In the genomic region with DNA sequence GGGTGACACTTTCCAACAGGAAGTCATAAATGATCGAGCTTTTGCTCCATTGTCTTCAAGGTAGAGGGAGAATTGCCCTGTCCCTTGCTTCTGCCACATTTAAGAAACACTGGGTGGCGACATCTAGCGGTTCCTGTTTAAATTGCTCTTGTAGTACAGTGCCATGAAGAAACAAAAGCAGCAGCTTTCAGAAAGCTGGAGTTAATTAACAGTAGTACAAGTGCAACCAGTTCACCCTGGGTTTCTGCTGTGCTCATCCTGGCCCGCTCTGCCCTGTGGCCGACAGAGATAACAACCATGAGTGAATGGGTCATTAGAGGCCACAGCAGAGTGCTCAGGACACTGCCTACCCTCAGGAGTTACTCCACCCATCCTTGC, we compare ENCODE assay signal across 8 mouse cellular contexts.
DNase-seq lines count a peak whose midpoint lies in the region; ATAC-seq and TF ChIP-seq lines count a peak whose summit lies in the region.

No protein-coding gene starts in this region.

- H3K27me3 ChIP-seq in heart, embryonic 10.5 days (ENCODE audit: insufficient read depth, poor library complexity, severe bottlenecking): no peaks in the 10 kb centered on the region
- no peaks in the 10 kb centered on the region for H3K27me3 ChIP-seq in limb, embryonic 12.5 days
- no peaks in the 10 kb centered on the region for H3K27me3 ChIP-seq in midbrain, embryonic 16.5 days (ENCODE audit: control insufficient read depth, insufficient read depth, low read depth, low read length)

- no peaks in the 10 kb centered on the region for H3K9me3 ChIP-seq in heart, embryonic 10.5 days
- no peaks in the 10 kb centered on the region for H3K9me3 ChIP-seq in limb, embryonic 12.5 days
- no peaks in the 10 kb centered on the region for H3K9me3 ChIP-seq in midbrain, embryonic 16.5 days (replicated peaks; ENCODE audit: control insufficient read depth, low read length, poor library complexity, severe bottlenecking)

- no peaks in the 10 kb centered on the region for H3K36me3 ChIP-seq in heart, embryonic 10.5 days
- no peaks in the 10 kb centered on the region for H3K36me3 ChIP-seq in limb, embryonic 12.5 days
- H3K36me3 ChIP-seq in midbrain, embryonic 16.5 days (ENCODE audit: control insufficient read depth, insufficient read depth, low read length): no peaks in the 10 kb centered on the region

- TF ChIP-seq POLR2A in brain, embryonic 14.5 days (IDR thresholded peaks at IDR 0.05; ENCODE audit: borderline replicate concordance, extremely low read depth, insufficient read depth, insufficient read length, poor library complexity, severe bottlenecking): no peak

- H3K9ac ChIP-seq in limb, embryonic 12.5 days (replicated peaks): no peak overlapping the region
- peak overlapping the region; percentile 28; the same call in 1 of the 2 replicates for H3K9ac ChIP-seq in midbrain, embryonic 16.5 days (ENCODE audit: low read depth, low read length)

- H3K4me2 ChIP-seq in limb, embryonic 12.5 days: peak overlapping the region; percentile 31
- peak overlapping the region; percentile 34; the same call in 1 of the 2 replicates for H3K4me2 ChIP-seq in midbrain, embryonic 16.5 days (ENCODE audit: low read length)

- ATAC-seq in erythroblast, adult 5-6 weeks (replicated peaks; ENCODE audit: low FRiP score, poor library complexity, severe bottlenecking): peak; percentile 67
- peak; percentile 43; the same call in 1 of the 2 replicates for ATAC-seq in limb, embryonic 12.5 days (ENCODE audit: insufficient number of reproducible peaks, insufficient read depth, low FRiP score, low TSS enrichment, low read depth)
- ATAC-seq in midbrain, embryonic 16.5 days: peak; percentile 73

- H3K4me1 ChIP-seq in heart, embryonic 10.5 days: peaks cover 16% of the 10 kb centered on the region
- H3K4me1 ChIP-seq in limb, embryonic 12.5 days (replicated peaks): peaks cover 33% of the 10 kb centered on the region
- H3K4me1 ChIP-seq in midbrain, embryonic 16.5 days (ENCODE audit: control insufficient read depth, insufficient read depth, low read length): peaks cover 13% of the 10 kb centered on the region; the same call in 1 of the 2 replicates

- H3K27ac ChIP-seq in heart, embryonic 10.5 days: peak overlapping the region; percentile 84
- H3K27ac ChIP-seq in limb, embryonic 12.5 days: no peak overlapping the region
- peak overlapping the region; percentile 47 for H3K27ac ChIP-seq in midbrain, embryonic 16.5 days (ENCODE audit: low read length)

- 5% methylated on average over 5 of the region's 5 CpGs for WGBS in heart, embryonic 10.5 days
- under 1% methylated on average over 5 of the region's 5 CpGs for WGBS in limb, embryonic 12.5 days
- 4% methylated on average over 5 of the region's 5 CpGs for WGBS in midbrain, embryonic 16.5 days

- DNase-seq in CD4-positive helper T cell, adult 2 months (ENCODE audit: low read depth, low spot score): peak; percentile 70
- DNase-seq in brain, embryonic 14.5 days (ENCODE audit: low read depth): peak; percentile 96
- DNase-seq in heart, embryonic 10.5 days (ENCODE audit: low spot score): peak; percentile 86
- DNase-seq in kidney, adult 9 months: peak; percentile 89
- peak; percentile 53 to 77 for DNase-seq in spleen, postnatal 4 days (ENCODE audit: low spot score in 2 of 2)

- H3K4me3 ChIP-seq in heart, embryonic 10.5 days: no peak overlapping the region
- H3K4me3 ChIP-seq in limb, embryonic 12.5 days (replicated peaks): no peak overlapping the region
- H3K4me3 ChIP-seq in midbrain, embryonic 16.5 days (ENCODE audit: low read depth, low read length): no peak overlapping the region

- peak; percentile 74; the same call in 1 of the 2 replicates for TF ChIP-seq CTCF in brain, embryonic 14.5 days (IDR thresholded peaks at IDR 0.05; ENCODE audit: borderline replicate concordance, extremely low read depth, insufficient read depth, insufficient read length)
